Mouse (Mus musculus): ENCODE results near the gene Id1. TPM values are rescaled to one million over a fixed set of nuclear protein-coding genes. Genes with fewer than 3 reads are reported as not detected.

The Id1 gene
- total and polyA plus RNA-seq, 2 experiments from 2014 or later, result 104 to 198 TPM

GRCm38 (mm10) chr2:152756474-152757393 lies 20.7 kb downstream of the Id1 start:
- H3K9ac ChIP-seq (replicated peaks; ENCODE audit: low read length), result no peak overlapping the region
- ATAC-seq (0 out of 2 replicates have a peak, but pooled peaks have one; percentile 24), DNase-seq (ENCODE audit: low spot score) (no peak)
- 65% methylated on average over 17 of the region's 17 CpGs for WGBS
- no peaks in the 10 kb centered on the region for H3K9me3 ChIP-seq (ENCODE audit: low read length)
- H3K4me3 ChIP-seq (ENCODE audit: low read length), result no peak overlapping the region
- no peaks in the 10 kb centered on the region for H3K36me3 ChIP-seq (ENCODE audit: insufficient read depth, low read length)
- 0 out of 2 replicates have a peak, but pooled peaks cover 4% of the 10 kb centered on the region for H3K4me1 ChIP-seq (ENCODE audit: insufficient read depth, low read length)
- no peaks in the 10 kb centered on the region for H3K27me3 ChIP-seq (ENCODE audit: insufficient read depth, low read length)
- no peak; the same call in 1 of the 2 replicates for TF ChIP-seq CTCF (IDR thresholded peaks at IDR 0.05; ENCODE audit: low read depth)
- H3K27ac ChIP-seq, result no peak overlapping the region
- H3K4me2 ChIP-seq (ENCODE audit: low read depth, low read length), result no peak overlapping the region

- no peak overlapping the region for H3K27ac ChIP-seq
- H3K27me3 ChIP-seq (ENCODE audit: insufficient read depth, low read length), result no peaks in the 10 kb centered on the region
- TF ChIP-seq CTCF (IDR thresholded peaks at IDR 0.05; ENCODE audit: low read depth), result no peak
- 43% methylated on average over 2 of the region's 2 CpGs for WGBS
- no peak overlapping the region for H3K9ac ChIP-seq (replicated peaks; ENCODE audit: low read length)
- peak; percentile 40 for DNase-seq (ENCODE audit: low spot score)
- no peak overlapping the region for H3K4me2 ChIP-seq (ENCODE audit: low read depth, low read length)
- H3K36me3 ChIP-seq (ENCODE audit: insufficient read depth, low read length), result no peaks in the 10 kb centered on the region
- H3K4me1 ChIP-seq (ENCODE audit: insufficient read depth, low read length), result 0 out of 2 replicates have a peak, but pooled peaks cover 4% of the 10 kb centered on the region
- H3K4me3 ChIP-seq (ENCODE audit: low read length), result no peak overlapping the region
- no peak for ATAC-seq
- H3K9me3 ChIP-seq (ENCODE audit: low read length), result no peaks in the 10 kb centered on the region
Observed at GRCm38 (mm10) chr2:152757478-152757877, 21.4 kb downstream of the Id1 start.

- Histone ChIP-seq H3K36me3 (ENCODE audit: insufficient read depth, low read length) (no peaks in the 10 kb centered on the region), H3K27ac (no peak overlapping the region), H3K4me3 (ENCODE audit: low read length) (no peak overlapping the region), H3K27me3 (ENCODE audit: insufficient read depth, low read length) (no peaks in the 10 kb centered on the region), H3K9ac (replicated peaks; ENCODE audit: low read length) (no peak overlapping the region), H3K4me2 (ENCODE audit: low read depth, low read length) (no peak overlapping the region), H3K4me1 (ENCODE audit: insufficient read depth, low read length) (0 out of 2 replicates have a peak, but pooled peaks cover 4% of the 10 kb centered on the region), H3K9me3 (ENCODE audit: low read length) (no peaks in the 10 kb centered on the region)
- no peak for TF ChIP-seq CTCF (IDR thresholded peaks at IDR 0.05; ENCODE audit: low read depth)
- 58% methylated on average over 4 of the region's 4 CpGs for WGBS
- no peak for DNase-seq (ENCODE audit: low spot score)
- ATAC-seq, result no peak
Observed at GRCm38 (mm10) chr2:152758351-152758750, 22.3 kb downstream of the Id1 start.

- Histone ChIP-seq H3K4me3 (ENCODE audit: low read length) (no peak overlapping the region), H3K4me2 (ENCODE audit: low read depth, low read length) (no peak overlapping the region), H3K36me3 (ENCODE audit: insufficient read depth, low read length) (no peaks in the 10 kb centered on the region), H3K27me3 (ENCODE audit: insufficient read depth, low read length) (no peaks in the 10 kb centered on the region), H3K4me1 (ENCODE audit: insufficient read depth, low read length) (no peaks in the 10 kb centered on the region), H3K27ac (no peak overlapping the region), H3K9me3 (ENCODE audit: low read length) (no peaks in the 10 kb centered on the region), H3K9ac (replicated peaks; ENCODE audit: low read length) (no peak overlapping the region)
- ATAC-seq (no peak), DNase-seq (ENCODE audit: low spot score) (no peak)
- 82% methylated on average over 6 of the region's 6 CpGs for WGBS
- TF ChIP-seq CTCF (IDR thresholded peaks at IDR 0.05; ENCODE audit: low read depth), result no peak
Observed at GRCm38 (mm10) chr2:152763310-152763709, 27.3 kb downstream of the Id1 start.

GRCm38 (mm10) chr2:152764172-152765044 lies 28.4 kb downstream of the Id1 start:
- TF ChIP-seq CTCF (IDR thresholded peaks at IDR 0.05; ENCODE audit: low read depth), result no peak
- no peaks in the 10 kb centered on the region for H3K27me3 ChIP-seq (ENCODE audit: insufficient read depth, low read length)
- DNase-seq (ENCODE audit: low spot score) (peak; percentile 24), ATAC-seq (0 out of 2 replicates have a peak, but pooled peaks have one; percentile 18)
- no peak overlapping the region for H3K4me3 ChIP-seq (ENCODE audit: low read length)
- H3K4me1 ChIP-seq (ENCODE audit: insufficient read depth, low read length), result no peaks in the 10 kb centered on the region
- no peak overlapping the region for H3K9ac ChIP-seq (replicated peaks; ENCODE audit: low read length)
- no peak overlapping the region for H3K27ac ChIP-seq
- peak overlapping the region; percentile 28 for H3K4me2 ChIP-seq (ENCODE audit: low read depth, low read length)
- no peaks in the 10 kb centered on the region for H3K9me3 ChIP-seq (ENCODE audit: low read length)
- H3K36me3 ChIP-seq (ENCODE audit: insufficient read depth, low read length), result no peaks in the 10 kb centered on the region
- WGBS, result 9% methylated on average over 14 of the region's 14 CpGs

GRCm38 (mm10) chr2:152765045-152765674 lies 29.1 kb downstream of the Id1 start:
- Histone ChIP-seq H3K9ac (replicated peaks; ENCODE audit: low read length) (no peak overlapping the region), H3K4me2 (ENCODE audit: low read depth, low read length) (peak overlapping the region; percentile 28), H3K36me3 (ENCODE audit: insufficient read depth, low read length) (no peaks in the 10 kb centered on the region), H3K27ac (no peak overlapping the region), H3K4me3 (ENCODE audit: low read length) (no peak overlapping the region), H3K9me3 (ENCODE audit: low read length) (no peaks in the 10 kb centered on the region), H3K27me3 (ENCODE audit: insufficient read depth, low read length) (no peaks in the 10 kb centered on the region), H3K4me1 (ENCODE audit: insufficient read depth, low read length) (no peaks in the 10 kb centered on the region)
- WGBS, result 27% methylated on average over 7 of the region's 7 CpGs
- no peak for DNase-seq (ENCODE audit: low spot score)
- no peak for TF ChIP-seq CTCF (IDR thresholded peaks at IDR 0.05; ENCODE audit: low read depth)
- ATAC-seq, result no peak
